Mouse (Mus musculus): ENCODE measurements around the gene Pitpna.

GRCm38 (mm10) chr11:75652222-75652941 is 64.5 kb downstream of the Pitpna start:
- no peak for TF ChIP-seq CTCF (IDR thresholded peaks at IDR 0.05; ENCODE audit: insufficient read depth, low read length)
- no peak for TF ChIP-seq POLR2A (IDR thresholded peaks at IDR 0.05; ENCODE audit: borderline replicate concordance, extremely low read depth, low read depth, low read length)

Data from lung, adult 2 months (tissue).